Comparison of ENCODE assay signal across 31 mouse cellular contexts in genomic region chr5:117539221-117539620, GRCm38 (mm10).
"Had no signal": no experiment of that assay in that cellular context is flagged by ENCODE, and none has a peak within 500 bp of the region (broad histone marks: within the 10 kb centered on the region; RNA-seq: fewer than 3 reads in every experiment).

No protein-coding gene starts in this region.

- H3K4me1 ChIP-seq: liver, embryonic 12.5 days; liver, embryonic 13.5 days; liver, embryonic 15.5 days; lung, embryonic 15.5 days; megakaryocyte, embryonic 14.5 days had no signal

- ATAC-seq: liver, embryonic 12.5 days; liver, postnatal 0 days; lung, postnatal 0 days; midbrain, embryonic 13.5 days; midbrain, embryonic 16.5 days had no signal

- H3K9me3 ChIP-seq: limb, embryonic 10.5 days; limb, embryonic 13.5 days; limb, embryonic 15.5 days; liver, embryonic 15.5 days; lung, embryonic 15.5 days; midbrain, embryonic 10.5 days; midbrain, embryonic 13.5 days had no signal

- DNase-seq: layer of hippocampus, postnatal 36 days; left cerebral cortex, postnatal 4 days; liver; liver, embryonic 13.5 days; liver, postnatal 0 days; lung, adult 18-20 months; lung, adult 2 months; lung, embryonic 14.5 days; lung, postnatal 10 days; lung, postnatal 14 days; lung, postnatal 36 days; lung, postnatal 4 days; midbrain, embryonic 14.5 days had no signal

- H3K27me3 ChIP-seq: midbrain, embryonic 13.5 days had no signal

- H3K27ac ChIP-seq: left cerebral cortex, adult 2 months; limb, embryonic 10.5 days; limb, embryonic 12.5 days; limb, embryonic 13.5 days; limb, embryonic 15.5 days; liver, embryonic 12.5 days; liver, embryonic 13.5 days; liver, embryonic 14.5 days; liver, embryonic 15.5 days; lung, embryonic 15.5 days; macrophage; midbrain, embryonic 12.5 days; midbrain, embryonic 13.5 days had no signal

- H3K4me3 ChIP-seq: left cerebral cortex, adult 2 months; limb, embryonic 10.5 days; limb, embryonic 12.5 days; limb, embryonic 13.5 days; limb, embryonic 15.5 days; liver, embryonic 12.5 days; liver, embryonic 13.5 days; liver, embryonic 15.5 days; lung, embryonic 15.5 days; midbrain, embryonic 10.5 days; midbrain, embryonic 12.5 days; midbrain, embryonic 13.5 days; myocyte had no signal

- H3K9ac ChIP-seq: limb, embryonic 12.5 days; limb, embryonic 13.5 days; limb, embryonic 15.5 days; liver, embryonic 12.5 days; liver, embryonic 13.5 days; liver, embryonic 14.5 days; liver, embryonic 15.5 days; liver, postnatal 0 days; lung, embryonic 14.5 days; lung, embryonic 15.5 days; midbrain, embryonic 12.5 days; midbrain, embryonic 13.5 days had no signal

- H3K4me2 ChIP-seq: limb, embryonic 12.5 days; limb, embryonic 13.5 days; limb, embryonic 15.5 days; liver, embryonic 11.5 days; liver, embryonic 12.5 days; liver, embryonic 13.5 days; liver, embryonic 15.5 days; lung, embryonic 14.5 days; lung, embryonic 15.5 days; midbrain, embryonic 12.5 days; midbrain, embryonic 13.5 days had no signal

- H3K36me3 ChIP-seq: limb, embryonic 10.5 days; limb, embryonic 12.5 days; limb, embryonic 13.5 days; limb, embryonic 15.5 days; liver, embryonic 12.5 days; liver, embryonic 13.5 days; liver, embryonic 15.5 days; lung, embryonic 15.5 days; midbrain, embryonic 10.5 days; midbrain, embryonic 12.5 days had no signal
